Mouse (Mus musculus): ENCODE measurements at regions not wholly inside any gene's neighbourhood (a gene's known extent, or its start where the extent isn't known, plus 50 kb on each side); places are given as distances from the start of the nearest gene placed in this dataset.
"Not testable (repeated sequence)": the region's sequence is repeated elsewhere in the genome, so short reads cannot be mapped to it uniquely, and the experiment has no call there.

GRCm38 (mm10) chr9:115456638-115457037 lies 146.4 kb upstream of the Stt3b start:
- TF ChIP-seq CTCF (IDR thresholded peaks at IDR 0.05) = no peak
- DNase-seq (ENCODE audit: low spot score) = no peak

GRCm38 (mm10) chr9:115457889-115458710 lies 147.9 kb upstream of the Stt3b start:
- Histone ChIP-seq H3K27ac (ENCODE audit: low read length) (no peak overlapping the region), H3K9me3 (ENCODE audit: low read length) (no peaks in the 10 kb centered on the region), H3K9ac (replicated peaks; ENCODE audit: low read depth) (no peak overlapping the region), H3K36me3 (ENCODE audit: insufficient read depth, low read length) (no peaks in the 10 kb centered on the region), H3K4me2 (replicated peaks; ENCODE audit: low read depth, low read length) (no peak overlapping the region), H3K4me3 (ENCODE audit: low read depth, low read length) (no peak overlapping the region), H3K27me3 (replicated peaks; ENCODE audit: insufficient read depth, low read length) (no peaks in the 10 kb centered on the region), H3K4me1 (ENCODE audit: insufficient read depth, low read depth, low read length) (no peaks in the 10 kb centered on the region)
- WGBS = 67% methylated on average over 21 of the region's 21 CpGs
- TF ChIP-seq EP300 (IDR thresholded peaks at IDR 0.05) (no peak), CTCF (IDR thresholded peaks at IDR 0.05) (no peak)
- DNase-seq (ENCODE audit: low spot score) = no peak
- ATAC-seq = no peak

More at GRCm38 (mm10) chr9:115456638-115457037, 146.4 kb upstream of the Stt3b start:
- no peak for ATAC-seq
- Histone ChIP-seq H3K4me3 (ENCODE audit: low read depth, low read length) (no peak overlapping the region), H3K4me2 (replicated peaks; ENCODE audit: low read depth, low read length) (no peak overlapping the region), H3K27ac (ENCODE audit: low read length) (no peak overlapping the region), H3K9ac (replicated peaks; ENCODE audit: low read depth) (no peak overlapping the region), H3K4me1 (ENCODE audit: insufficient read depth, low read depth, low read length) (no peaks in the 10 kb centered on the region), H3K36me3 (ENCODE audit: insufficient read depth, low read length) (no peaks in the 10 kb centered on the region), H3K9me3 (ENCODE audit: low read length) (no peaks in the 10 kb centered on the region), H3K27me3 (replicated peaks; ENCODE audit: insufficient read depth, low read length) (no peaks in the 10 kb centered on the region)
- WGBS = 46% methylated on average over 6 of the region's 6 CpGs

- WGBS = 85% methylated on average over 6 of the region's 6 CpGs
- ATAC-seq; H3K4me3 ChIP-seq (ENCODE audit: low read depth, low read length); H3K4me2 ChIP-seq (replicated peaks; ENCODE audit: low read depth, low read length); DNase-seq (ENCODE audit: low spot score); H3K4me1 ChIP-seq (ENCODE audit: insufficient read depth, low read depth, low read length); H3K27me3 ChIP-seq (replicated peaks; ENCODE audit: insufficient read depth, low read length); H3K9me3 ChIP-seq (ENCODE audit: low read length); H3K9ac ChIP-seq (replicated peaks; ENCODE audit: low read depth); H3K27ac ChIP-seq (ENCODE audit: low read length); H3K36me3 ChIP-seq (ENCODE audit: insufficient read depth, low read length): not testable (repeated sequence)
Observed at GRCm38 (mm10) chr9:115459075-115459474, 148.9 kb upstream of the Stt3b start.

GRCm38 (mm10) chr9:115465326-115465725 lies 155.1 kb upstream of the Stt3b start:
- 83% methylated on average over 10 of the region's 10 CpGs for WGBS
- H3K4me3 ChIP-seq (ENCODE audit: low read depth, low read length) = no peak overlapping the region
- TF ChIP-seq EP300 (IDR thresholded peaks at IDR 0.05) (no peak), CTCF (IDR thresholded peaks at IDR 0.05) (no peak)
- no peak overlapping the region for H3K27ac ChIP-seq (ENCODE audit: low read length)
- ATAC-seq = no peak
- no peak for DNase-seq (ENCODE audit: low spot score)
- no peaks in the 10 kb centered on the region for H3K4me1 ChIP-seq (ENCODE audit: insufficient read depth, low read depth, low read length)
- H3K27me3 ChIP-seq (replicated peaks; ENCODE audit: insufficient read depth, low read length) = no peaks in the 10 kb centered on the region
- no peaks in the 10 kb centered on the region for H3K9me3 ChIP-seq (ENCODE audit: low read length)
- H3K36me3 ChIP-seq (ENCODE audit: insufficient read depth, low read length) = no peaks in the 10 kb centered on the region
- H3K9ac ChIP-seq (replicated peaks; ENCODE audit: low read depth) = no peak overlapping the region
- no peak overlapping the region for H3K4me2 ChIP-seq (replicated peaks; ENCODE audit: low read depth, low read length)

- H3K9ac ChIP-seq (replicated peaks; ENCODE audit: low read depth) = no peak overlapping the region
Observed at GRCm38 (mm10) chr9:115468641-115469040, 158.4 kb upstream of the Stt3b start.

GRCm38 (mm10) chr9:115471582-115471981 lies 161.4 kb upstream of the Stt3b start:
- ATAC-seq = no peak
- H3K27me3 ChIP-seq (replicated peaks; ENCODE audit: insufficient read depth, low read length) = no peaks in the 10 kb centered on the region
- H3K4me3 ChIP-seq (ENCODE audit: low read depth, low read length) = no peak overlapping the region
- H3K9ac ChIP-seq (replicated peaks; ENCODE audit: low read depth) = no peak overlapping the region
- H3K27ac ChIP-seq (ENCODE audit: low read length) = no peak overlapping the region
- no peak for DNase-seq (ENCODE audit: low spot score)
- no peaks in the 10 kb centered on the region for H3K9me3 ChIP-seq (ENCODE audit: low read length)
- no peak for TF ChIP-seq CTCF (IDR thresholded peaks at IDR 0.05)
- TF ChIP-seq EP300 (IDR thresholded peaks at IDR 0.05) = no peak
- 91% methylated on average over 6 of the region's 6 CpGs for WGBS
- no peaks in the 10 kb centered on the region for H3K36me3 ChIP-seq (ENCODE audit: insufficient read depth, low read length)
- H3K4me1 ChIP-seq (ENCODE audit: insufficient read depth, low read depth, low read length) = no peaks in the 10 kb centered on the region
- no peak overlapping the region for H3K4me2 ChIP-seq (replicated peaks; ENCODE audit: low read depth, low read length)

More at GRCm38 (mm10) chr9:115468641-115469040, 158.4 kb upstream of the Stt3b start:
- Histone ChIP-seq H3K9me3 (ENCODE audit: low read length) (no peaks in the 10 kb centered on the region), H3K4me3 (ENCODE audit: low read depth, low read length) (no peak overlapping the region), H3K4me1 (ENCODE audit: insufficient read depth, low read depth, low read length) (no peaks in the 10 kb centered on the region), H3K27me3 (replicated peaks; ENCODE audit: insufficient read depth, low read length) (no peaks in the 10 kb centered on the region), H3K4me2 (replicated peaks; ENCODE audit: low read depth, low read length) (no peak overlapping the region), H3K36me3 (ENCODE audit: insufficient read depth, low read length) (no peaks in the 10 kb centered on the region), H3K27ac (ENCODE audit: low read length) (no peak overlapping the region)
- DNase-seq (ENCODE audit: low spot score) (no peak), ATAC-seq (no peak)
- no peak for TF ChIP-seq CTCF (IDR thresholded peaks at IDR 0.05)
- TF ChIP-seq EP300 (IDR thresholded peaks at IDR 0.05) = no peak
- 76% methylated on average over 2 of the region's 2 CpGs for WGBS

All from lung, postnatal 0 days (tissue).